Mouse (Mus musculus): ENCODE results near the gene Rps6kb1.

Rps6kb1 gene

DNA sequence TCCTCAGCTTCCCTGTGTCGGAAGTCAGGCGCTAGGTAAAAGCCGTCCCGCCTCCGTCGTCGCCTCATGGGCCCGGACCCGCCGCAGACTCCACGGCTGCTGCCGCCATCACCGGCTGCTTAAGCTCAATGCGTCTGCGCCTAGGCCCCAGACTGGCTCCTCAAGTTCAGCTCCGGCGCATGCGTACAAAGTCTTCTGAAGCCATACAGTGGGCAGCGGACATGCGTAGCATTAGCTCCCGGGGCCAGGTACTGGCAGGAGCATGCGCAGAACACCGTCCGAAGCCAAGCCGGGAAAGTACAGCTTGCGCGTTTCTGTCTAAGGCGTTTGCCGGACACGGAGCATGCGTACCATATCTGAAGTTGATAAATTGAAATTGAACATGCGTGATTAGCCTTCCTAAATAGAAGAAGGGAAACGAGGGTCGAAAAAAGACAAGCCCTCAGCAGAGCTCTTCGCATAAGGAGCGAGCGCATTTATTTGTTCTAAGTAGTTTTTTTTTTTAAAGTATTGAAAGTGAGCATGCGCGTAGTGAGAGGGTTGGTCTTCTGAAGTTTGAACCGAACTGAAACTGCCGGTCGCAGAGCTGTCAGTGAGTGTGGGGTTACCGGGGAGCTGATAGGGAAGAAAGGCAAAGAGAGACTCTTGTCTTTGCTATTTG is at the start of gene Rps6kb1, which contains the start of gene Tubd1:
Gene Rps6kb1 (minus strand): TSS at position 167 of the 661 bp plus-strand sequence.
Gene Tubd1 (plus strand): TSS at position 353 of the 661 bp plus-strand sequence.
- peak; percentile 100 for DNase-seq

- DNase-seq, result no peak
Observed at GRCm38 (mm10) chr11:86593443-86593842, 48.8 kb upstream of the Rps6kb1 start.

DNA sequence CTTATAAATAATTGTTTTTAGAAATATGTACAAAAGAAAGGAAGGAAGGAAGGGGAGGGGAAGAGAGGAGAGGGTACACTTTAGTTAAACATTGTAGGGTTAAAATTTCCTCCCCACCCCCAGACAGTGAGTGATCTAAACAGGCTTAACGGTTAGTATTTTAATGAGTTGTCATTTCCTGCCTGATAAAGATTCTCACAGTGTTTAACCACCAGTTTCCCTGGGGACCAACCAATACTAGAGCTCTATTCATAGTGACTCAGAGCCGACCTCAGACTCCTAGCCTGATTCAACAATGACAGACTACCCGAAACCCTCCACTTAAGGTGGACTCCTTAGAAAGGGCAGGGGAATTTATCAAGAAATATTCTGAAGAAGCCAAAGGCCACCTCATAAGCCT is 48.4 kb upstream of the Rps6kb1 start:
- DNase-seq, result no peak

DNA sequence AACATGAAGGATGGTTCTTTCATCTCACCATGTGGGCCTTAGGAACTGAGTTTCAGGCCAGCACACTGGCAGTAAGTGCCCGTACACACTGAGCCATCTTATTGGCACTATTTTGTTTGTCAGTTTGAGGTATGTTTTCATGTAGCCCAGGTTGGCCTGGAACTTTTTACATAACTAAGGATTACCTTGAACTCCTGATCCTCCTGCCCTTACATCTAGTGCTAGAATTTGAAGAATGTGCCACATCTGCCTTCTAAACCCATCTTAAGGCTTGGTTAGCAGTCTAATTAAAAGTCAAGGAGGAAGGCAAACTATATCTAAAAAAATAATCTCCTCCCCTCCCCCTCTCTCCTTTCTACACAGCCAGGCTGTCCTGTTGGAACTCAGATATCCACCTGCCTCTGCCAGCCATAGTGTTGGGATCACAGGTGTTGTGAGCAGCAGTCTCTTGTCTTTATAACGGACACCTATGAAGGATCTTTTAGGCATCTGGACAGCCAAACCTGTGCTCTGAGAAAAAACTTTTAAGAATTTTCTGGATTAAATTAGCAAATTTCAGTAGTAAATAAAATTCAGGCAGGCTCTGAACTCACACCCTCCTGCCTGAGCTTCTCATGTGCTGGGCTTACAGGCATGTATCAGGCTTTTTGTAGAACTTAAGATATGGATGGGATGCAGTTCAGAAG is 47.5 kb upstream of the Rps6kb1 start:
- DNase-seq, result no peak

DNA sequence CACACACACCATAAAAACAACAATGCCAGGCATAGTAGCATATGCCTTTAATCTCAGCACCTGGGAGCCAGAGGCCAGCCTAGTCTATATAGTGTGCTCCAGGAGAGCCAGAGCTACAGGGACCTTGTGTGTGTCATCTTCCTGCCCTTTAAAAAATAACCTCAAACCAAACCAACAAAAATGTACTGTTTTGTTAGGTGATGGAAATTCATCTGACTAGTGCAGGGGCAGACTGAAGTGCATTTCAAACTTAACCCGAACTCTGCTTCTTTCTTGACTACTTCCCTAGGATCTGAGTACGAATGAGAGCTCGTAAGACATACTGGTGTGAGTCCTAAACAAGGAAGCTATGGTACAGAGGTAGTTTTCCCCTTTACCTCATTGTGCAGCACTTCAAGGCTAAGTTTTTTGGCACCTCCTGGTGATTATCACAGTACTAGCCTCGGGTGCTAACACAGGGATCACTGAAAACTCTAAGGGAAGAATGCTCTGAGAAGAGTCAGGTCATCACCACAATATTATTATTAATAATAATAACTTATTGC is 46.8 kb upstream of the Rps6kb1 start:
- DNase-seq, result no peak

DNA sequence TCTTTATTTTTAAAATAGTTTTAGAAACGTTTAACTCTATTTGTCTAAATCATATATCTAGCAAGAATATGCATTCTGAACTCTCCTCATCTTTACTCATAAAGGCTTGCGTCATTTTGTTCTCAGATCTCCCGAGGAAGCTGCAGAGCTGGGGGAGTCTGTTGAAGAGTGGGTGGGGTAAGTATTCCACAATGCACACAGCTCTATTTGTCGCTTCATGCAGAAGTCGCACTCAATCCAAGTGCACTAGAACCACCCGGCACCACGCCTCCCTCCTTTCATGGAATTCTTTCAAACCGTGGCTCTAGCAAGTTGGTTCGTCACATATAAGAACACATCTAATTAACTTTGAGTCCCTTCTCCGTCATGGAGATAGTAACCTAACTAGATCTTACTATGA is 46.0 kb upstream of the Rps6kb1 start:
- DNase-seq, result no peak

DNA sequence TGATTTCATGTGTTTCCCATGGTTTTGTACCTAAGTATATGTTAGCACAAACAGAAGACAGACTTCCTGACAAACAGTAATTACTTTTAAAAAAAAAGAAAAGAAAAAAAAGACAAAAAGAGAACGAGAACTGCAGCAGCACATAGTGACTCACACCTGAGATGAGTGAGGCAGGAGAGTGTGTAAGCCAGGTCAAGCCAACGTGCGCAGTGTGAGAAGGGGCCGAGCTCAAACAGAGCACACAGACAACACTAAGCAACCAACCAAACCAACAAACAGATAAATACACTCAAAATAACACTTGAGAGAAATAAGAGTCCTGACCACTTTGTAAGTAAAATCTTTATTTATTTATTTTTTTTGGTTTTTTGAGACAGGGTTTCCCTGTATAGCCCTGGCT is 45.5 kb upstream of the Rps6kb1 start:
- DNase-seq, result no peak

- no peak for DNase-seq
Observed at GRCm38 (mm10) chr11:86588583-86589298, 44.1 kb upstream of the Rps6kb1 start.

GRCm38 (mm10) chr11:86587830-86588229 is 43.2 kb upstream of the Rps6kb1 start:
- DNase-seq, result no peak

GRCm38 (mm10) chr11:86586868-86587792 is 42.5 kb upstream of the Rps6kb1 start:
- DNase-seq, result peak; percentile 86

- peak; percentile 45 for DNase-seq
Observed at GRCm38 (mm10) chr11:86586177-86586867, 41.7 kb upstream of the Rps6kb1 start.

GRCm38 (mm10) chr11:86585598-86585984 is 41.0 kb upstream of the Rps6kb1 start:
- no peak for DNase-seq

DNA sequence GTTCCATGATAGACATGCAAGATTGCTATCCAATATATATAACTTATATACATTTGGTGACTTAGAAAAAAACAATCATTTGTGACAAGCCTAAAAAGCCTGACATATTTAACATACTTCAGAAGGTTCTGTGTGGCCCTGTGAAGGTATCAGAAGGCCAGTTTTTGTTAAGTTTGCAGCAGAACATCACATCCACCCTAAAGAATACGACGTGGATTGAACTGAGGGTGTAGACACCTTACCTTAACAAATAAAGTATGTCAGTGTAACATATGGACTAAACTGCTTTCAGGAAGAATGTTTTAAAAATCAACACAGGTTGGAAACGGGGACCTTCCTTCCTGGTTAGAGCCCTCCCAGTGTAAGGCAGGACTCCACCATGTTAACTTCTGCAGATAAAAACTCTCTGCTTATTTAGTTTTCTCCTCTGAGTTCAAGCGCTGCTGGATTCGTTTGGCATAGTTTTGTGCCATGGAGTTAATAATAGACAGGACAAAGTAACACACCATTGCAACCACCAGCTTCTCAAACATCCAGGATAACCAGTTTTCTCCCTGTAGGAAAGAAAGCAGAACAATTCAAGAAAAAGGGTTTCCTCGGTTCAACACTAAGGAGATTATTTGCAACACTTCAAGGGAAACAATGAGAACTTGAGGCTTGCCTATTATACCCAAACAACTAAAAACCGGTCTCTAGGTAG is 40.4 kb upstream of the Rps6kb1 start:
- DNase-seq, result no peak

- no peak for DNase-seq
Observed at GRCm38 (mm10) chr11:86583990-86584897, 39.6 kb upstream of the Rps6kb1 start.

DNA sequence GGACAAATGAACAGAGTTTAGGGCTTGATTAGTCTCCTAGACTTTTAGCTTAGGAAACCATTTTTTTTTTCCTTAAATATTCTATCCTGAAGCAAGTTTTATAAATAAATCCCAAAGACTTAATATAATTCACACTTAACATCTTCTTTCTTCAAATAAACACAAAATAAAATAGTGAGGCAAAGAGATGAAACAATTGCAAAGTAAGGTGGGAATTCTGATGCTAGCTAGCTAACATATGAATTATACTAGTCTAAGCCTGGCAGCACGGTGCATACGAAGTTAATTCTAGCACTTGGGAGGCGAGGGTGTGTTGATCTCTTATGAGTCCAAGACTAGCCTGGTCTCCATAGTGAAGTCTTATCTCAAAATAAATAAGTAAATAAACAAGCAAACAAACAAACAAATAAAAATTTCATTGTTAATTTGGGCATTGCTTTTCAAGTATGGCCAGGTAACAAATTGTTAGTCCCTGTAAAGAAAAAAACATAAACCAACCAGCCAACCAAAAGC is 38.8 kb upstream of the Rps6kb1 start:
- DNase-seq, result no peak

DNA sequence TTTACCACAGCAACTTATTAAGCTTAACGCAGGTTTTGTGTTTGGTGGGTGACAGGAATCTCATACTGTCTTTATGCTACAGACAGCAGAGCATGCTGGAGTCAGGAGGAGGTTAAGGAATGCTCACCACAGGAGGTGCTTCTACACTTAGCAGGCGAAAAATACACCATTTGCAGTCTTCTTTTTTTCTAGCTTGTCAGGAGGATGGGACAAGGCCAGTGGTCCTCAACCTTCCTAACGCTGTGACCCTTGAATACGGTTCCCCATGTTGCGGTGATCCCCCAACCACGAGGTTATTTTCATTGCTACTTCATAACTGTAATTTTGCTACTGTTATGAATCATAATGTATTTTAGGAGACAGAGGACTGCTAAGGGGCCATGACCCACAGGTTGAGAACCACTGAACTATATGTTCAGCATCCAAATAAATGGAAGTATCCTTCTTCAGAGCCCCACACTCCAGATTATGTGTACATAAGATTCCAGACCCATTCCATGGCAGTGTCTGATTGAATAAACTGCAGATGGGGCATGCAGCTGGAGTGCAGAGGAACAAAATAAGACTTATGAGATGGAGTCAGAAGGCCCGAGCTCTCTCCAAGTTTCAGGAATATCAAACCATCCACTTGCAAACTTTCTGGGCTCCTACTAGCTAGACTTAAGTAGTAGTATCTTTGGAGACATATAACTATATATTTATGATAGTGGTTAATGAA is 38.1 kb upstream of the Rps6kb1 start:
- DNase-seq, result no peak

DNA sequence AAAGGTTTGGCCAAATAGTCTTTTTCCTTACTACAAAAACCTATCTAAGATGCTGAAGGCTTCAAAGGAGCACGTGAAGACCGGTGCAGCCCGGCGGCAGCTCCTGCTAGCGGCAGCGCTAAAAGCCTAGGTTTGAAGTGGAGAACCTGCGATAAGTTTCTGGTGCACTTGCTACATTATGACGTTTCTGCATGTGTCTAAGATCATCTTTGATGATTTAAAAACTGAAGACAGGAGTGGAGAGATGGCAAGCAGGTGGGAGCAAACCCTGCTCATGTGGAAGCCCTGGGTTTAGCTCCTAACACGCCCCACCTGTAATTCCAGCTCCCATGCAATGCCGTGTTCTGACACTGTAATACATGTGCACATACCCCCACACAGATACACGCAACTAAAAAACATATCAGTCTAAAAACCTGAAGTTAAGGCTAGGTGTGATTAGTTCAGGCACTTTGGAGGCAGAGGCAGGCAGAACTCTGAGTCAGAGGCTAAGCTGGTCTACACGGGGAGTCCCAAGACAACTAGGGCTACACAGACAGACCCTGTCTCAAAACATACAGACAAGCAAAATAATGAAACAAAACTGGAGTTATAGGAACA is 37.4 kb upstream of the Rps6kb1 start:
- DNase-seq, result no peak

GRCm38 (mm10) chr11:86581250-86581753 is 36.7 kb upstream of the Rps6kb1 start:
- DNase-seq, result peak; percentile 71

Measured in kidney, postnatal 14 days (tissue).